Mouse (Mus musculus) testis, adult 2 months (tissue): ENCODE results near the gene Slc26a9.

Experiments
- CTCF ChIP-seq: fragments of 200-500 bp; IDR thresholded peaks from 2 replicates; pipeline ENCODE4 v1.5.1; 2012; ENCODE audit warnings: low read depth, mild to moderate bottlenecking, inconsistent platforms, low read length, moderate library complexity; ENCODE audit not compliant: control insufficient read depth, insufficient read depth, insufficient replicate concordance
- POLR2A ChIP-seq: fragments of 200-500 bp; IDR thresholded peaks from 2 replicates; pipeline ENCODE4 v1.6.1; 2012; ENCODE audit warnings: low read depth, mild to moderate bottlenecking, inconsistent platforms, low read length, moderate library complexity; ENCODE audit not compliant: control insufficient read depth

DNA sequence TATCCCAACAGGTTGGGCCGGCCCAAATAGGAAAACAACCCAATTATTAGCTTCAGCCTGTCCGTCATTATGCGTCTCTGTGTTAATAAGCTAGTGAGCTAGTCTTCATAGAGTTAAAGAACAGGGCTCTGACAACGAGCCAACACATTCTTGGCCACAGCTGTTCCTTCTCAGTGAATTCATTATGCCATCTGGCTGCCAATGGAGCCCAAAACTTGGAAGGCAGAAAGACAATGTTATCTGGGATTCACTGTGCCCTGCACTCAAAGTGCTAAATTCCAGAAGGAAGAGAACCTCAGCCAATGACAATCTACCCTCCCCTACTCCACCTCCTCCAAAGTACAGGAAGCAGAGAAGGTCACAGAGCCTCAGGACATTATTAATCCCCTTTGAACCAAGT is 26.8 kb downstream of the Slc26a9 start:
- TF ChIP-seq CTCF = no peak
- TF ChIP-seq POLR2A = no peak
